Mouse (Mus musculus) hindbrain, embryonic 11.5 days (tissue): ENCODE measurements around the gene Vmn2r109. TPM values are rescaled to one million over a fixed set of nuclear protein-coding genes. Genes with fewer than 3 reads are reported as not detected.
"Not testable (repeated sequence)": the region's sequence is repeated elsewhere in the genome, so short reads cannot be mapped to it uniquely, and the experiment has no call there.

Source experiments
- ATAC-seq: fragments of 200-750 bp; cut with Nextera tagmentation; 2 replicates; pipeline ENCODE4 v1.8.0; 2017; ENCODE audit warnings: mild to moderate bottlenecking, moderate TSS enrichment, moderate library complexity; ENCODE audit not compliant: low FRiP score
- DNase-seq: peaks from one replicate; pipeline ENCODE4 v3.0.0-alpha.2; 2015; ENCODE audit warnings: low spot score
- H3K27ac ChIP-seq: fragments of 300-500 bp; sonication (generic); 2 replicates; pipeline ENCODE4 v1.5.1; 2014; ENCODE audit warnings: mild to moderate bottlenecking, low read depth, low read length
- H3K27me3 ChIP-seq: fragments of 300-500 bp; sonication (generic); 2 replicates; pipeline ENCODE4 v1.6.1; 2014; ENCODE audit warnings: mild to moderate bottlenecking, low read length, moderate library complexity, mixed read lengths; ENCODE audit not compliant: control insufficient read depth, insufficient read depth
- H3K36me3 ChIP-seq: fragments of 300-500 bp; sonication (generic); 2 replicates; pipeline ENCODE4 v1.6.1; 2014; ENCODE audit warnings: mild to moderate bottlenecking, low read length, moderate library complexity, mixed read lengths; ENCODE audit not compliant: control insufficient read depth, insufficient read depth
- H3K4me1 ChIP-seq: fragments of 300-500 bp; sonication (generic); replicated peaks from 2 replicates; pipeline ENCODE4 v1.6.1; 2014; ENCODE audit warnings: low read length, mixed read lengths; ENCODE audit not compliant: control insufficient read depth, insufficient read depth
- H3K4me2 ChIP-seq: fragments of 300-500 bp; sonication (generic); replicated peaks from 2 replicates; pipeline ENCODE4 v1.6.1; 2014; ENCODE audit warnings: mild to moderate bottlenecking, low read depth, low read length
- H3K4me3 ChIP-seq: fragments of 300-500 bp; sonication (generic); 2 replicates; pipeline ENCODE4 v1.5.1; 2014; ENCODE audit warnings: low read depth, low read length
- H3K9ac ChIP-seq: fragments of 300-500 bp; sonication (generic); 2 replicates; pipeline ENCODE4 v1.6.1; 2014; ENCODE audit warnings: low read depth, low read length
- H3K9me3 ChIP-seq: fragments of 300-500 bp; sonication (generic); 2 replicates; pipeline ENCODE4 v1.6.1; 2016; ENCODE audit warnings: low read length; ENCODE audit not compliant: control insufficient read depth
- WGBS: fragments of 180-500 bp; shearing (Covaris S2); extraction: QIAGEN DNeasy Blood & Tissue Kit; methylation state at CpG from one replicate; pipeline ENCODE4 v1.1.7; 2014; 5-methylcytosine and 5-hydroxymethylcytosine counted together
- polyA plus RNA-seq: library from polyadenylated mRNA; unstranded; fragments of >200 nt; fragmentation: Nextera tagmentation; extraction: Ambion mirVana; gene quantifications from 2 replicates; pipeline ENCODE4 v1.2.1, GENCODE M21; 2014

Gene Vmn2r109
- not detected in 2 replicates for polyA plus RNA-seq

- no peaks in the 10 kb centered on the region for H3K27me3 ChIP-seq
- 82% methylated on average over 1 of the region's 1 CpGs for whole genome bisulfite sequencing
- no peaks in the 10 kb centered on the region for H3K9me3 ChIP-seq
- H3K4me3 ChIP-seq: no peak within 1 kb of the TSS
- DNase-seq (no peak), ATAC-seq (no peak)
- no peaks in the 10 kb centered on the region for H3K4me1 ChIP-seq
- H3K9ac ChIP-seq: no peak within 1 kb of the TSS
- H3K4me2 ChIP-seq: no peak within 1 kb of the TSS
- H3K36me3 ChIP-seq: no peaks in the 10 kb centered on the region
- H3K27ac ChIP-seq: no peak within 1 kb of the TSS
Measured at GRCm38 (mm10) chr17:20564656-20565055, at the start of gene Vmn2r109. Gene Vmn2r109, minus strand, starts transcription at chr17:20564756.

GRCm38 (mm10) chr17:20596323-20596722 is 31.8 kb upstream of the Vmn2r109 start, which contains the start of gene Vmn2r110:
Gene Vmn2r110, minus strand, starts transcription at chr17:20596423.
- Histone ChIP-seq H3K4me1 (no peaks in the 10 kb centered on the region), H3K36me3 (no peaks in the 10 kb centered on the region), H3K27ac (no peak within 1 kb of the TSS), H3K9me3 (no peaks in the 10 kb centered on the region), H3K4me2 (no peak within 1 kb of the TSS), H3K9ac (no peak within 1 kb of the TSS), H3K4me3 (no peak within 1 kb of the TSS), H3K27me3 (no peaks in the 10 kb centered on the region)
- ATAC-seq: no peak
- DNase-seq: no peak
- 44% methylated on average over 1 of the region's 1 CpGs for WGBS

GRCm38 (mm10) chr17:20508247-20508646 is 56.3 kb downstream of the Vmn2r109 start:
- H3K9ac ChIP-seq, H3K9me3 ChIP-seq, H3K4me2 ChIP-seq, H3K36me3 ChIP-seq, H3K27me3 ChIP-seq, ATAC-seq, H3K4me1 ChIP-seq, H3K27ac ChIP-seq, H3K4me3 ChIP-seq, DNase-seq: not testable (repeated sequence)

GRCm38 (mm10) chr17:20497858-20498257 is 66.7 kb downstream of the Vmn2r109 start, which contains the start of gene Vmn1r225:
Gene Vmn1r225, plus strand, starts transcription at chr17:20498158.
- DNase-seq: no peak
- no peak for ATAC-seq
- H3K4me1 ChIP-seq: no peaks in the 10 kb centered on the region

More at GRCm38 (mm10) chr17:20497858-20498257, 66.7 kb downstream of the Vmn2r109 start, which contains the start of gene Vmn1r225:
- no peaks in the 10 kb centered on the region for H3K36me3 ChIP-seq
- no peak within 1 kb of the TSS for H3K4me2 ChIP-seq
- no peak within 1 kb of the TSS for H3K27ac ChIP-seq
- H3K9ac ChIP-seq: no peak within 1 kb of the TSS
- no peak within 1 kb of the TSS for H3K4me3 ChIP-seq
- no peaks in the 10 kb centered on the region for H3K9me3 ChIP-seq
- no peaks in the 10 kb centered on the region for H3K27me3 ChIP-seq

Other genes with a start within 250 kb of the Vmn2r109 start
- not detected in 2 replicates for gene Vmn2r107, start 219.5 kb downstream of the Vmn2r109 start, polyA plus RNA-seq
- gene Vmn1r224, start 150.6 kb downstream of the Vmn2r109 start, polyA plus RNA-seq: not detected in 2 replicates
- not detected in 2 replicates for gene Vmn2r108, start 83.4 kb downstream of the Vmn2r109 start, polyA plus RNA-seq
- gene Vmn1r225, start 66.6 kb downstream of the Vmn2r109 start, polyA plus RNA-seq: not detected in 2 replicates
- gene Vmn2r110, start 31.7 kb upstream of the Vmn2r109 start, polyA plus RNA-seq: 0.06 TPM in 1 of 2 replicates, not detected in the other
- not detected in 2 replicates for gene Fpr-rs3, start 60.1 kb upstream of the Vmn2r109 start, polyA plus RNA-seq
- not detected in 2 replicates for gene Vmn1r226, start 118.1 kb upstream of the Vmn2r109 start, polyA plus RNA-seq
- not detected in 2 replicates for gene Vmn1r227, start 165.1 kb upstream of the Vmn2r109 start, polyA plus RNA-seq
- gene Vmn1r228, start 221.4 kb upstream of the Vmn2r109 start, polyA plus RNA-seq: not detected in 2 replicates
- not detected in 2 replicates for gene Vmn1r229, start 246.8 kb upstream of the Vmn2r109 start, polyA plus RNA-seq